Mouse (Mus musculus): ENCODE measurements around the gene Dsn1. TPM values are rescaled to one million over a fixed set of nuclear protein-coding genes. Genes with fewer than 3 reads are reported as not detected.

Dsn1 gene
- polyA plus RNA-seq, 1 experiment from 2014 or later: 37.9 TPM

DNA sequence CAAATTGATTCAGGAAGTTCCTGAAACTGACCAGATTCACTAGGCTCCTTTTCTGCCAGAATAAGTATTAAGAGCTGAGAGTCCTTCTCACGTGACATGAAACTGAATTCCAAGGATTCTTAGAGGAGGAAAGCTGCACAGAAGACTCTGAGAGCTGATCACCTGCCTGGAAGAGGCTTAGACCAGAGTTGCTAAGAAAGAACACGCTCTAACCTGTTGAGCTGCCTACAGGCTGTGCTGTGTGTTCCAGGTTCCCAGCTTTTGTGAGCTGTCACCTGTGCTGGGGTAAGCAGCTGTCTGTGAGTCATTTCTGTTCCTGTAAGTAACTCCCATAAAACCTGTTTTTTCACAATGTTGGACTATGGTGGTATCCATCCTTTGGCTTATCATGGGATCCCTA is 39.0 kb upstream of the Dsn1 start:
- ATAC-seq (ENCODE audit: low FRiP score, low TSS enrichment): no peak
- peaks cover 56% of the 10 kb centered on the region for H3K36me3 ChIP-seq (ENCODE audit: insufficient read depth, low read length)

GRCm38 (mm10) chr2:157043987-157044386 is 37.0 kb upstream of the Dsn1 start:
- no peak overlapping the region for H3K9ac ChIP-seq (replicated peaks; ENCODE audit: low read length)

More for the DNA sequence above, 39.0 kb upstream of the Dsn1 start:
- H3K9ac ChIP-seq (replicated peaks; ENCODE audit: low read length): no peak overlapping the region
- no peaks in the 10 kb centered on the region for H3K4me1 ChIP-seq (ENCODE audit: insufficient read depth, low read length)
- H3K4me3 ChIP-seq (ENCODE audit: low read length): no peak overlapping the region
- no peak overlapping the region for H3K27ac ChIP-seq (ENCODE audit: low read length)
- no peaks in the 10 kb centered on the region for H3K27me3 ChIP-seq (ENCODE audit: insufficient read depth, low read length)
- H3K9me3 ChIP-seq (ENCODE audit: low read length): no peaks in the 10 kb centered on the region; the same call in 1 of the 2 replicates
- WGBS: 95% methylated on average over 2 of the region's 2 CpGs
- H3K4me2 ChIP-seq (replicated peaks; ENCODE audit: low read depth, low read length): no peak overlapping the region

DNA sequence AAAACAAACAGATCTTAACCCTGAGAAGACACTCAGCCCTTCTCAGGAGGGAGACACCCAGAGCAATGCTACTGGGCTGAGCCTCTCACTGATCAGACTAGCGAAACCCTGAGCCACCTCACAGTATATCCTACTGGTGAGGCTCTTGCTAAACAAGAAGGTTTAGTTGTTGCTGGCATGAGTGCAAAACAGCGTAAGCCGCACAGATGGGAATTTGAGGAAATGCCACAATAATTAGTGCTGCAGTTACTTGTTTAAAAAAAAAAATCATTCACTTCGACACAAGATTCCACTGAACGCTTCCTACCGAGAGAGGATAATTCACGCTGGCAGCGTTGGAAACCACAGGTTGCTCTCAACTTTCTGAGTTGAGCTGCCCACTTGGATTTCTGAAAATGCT is 36.6 kb upstream of the Dsn1 start:
- Histone ChIP-seq H3K27ac (ENCODE audit: low read length) (no peak overlapping the region), H3K4me1 (ENCODE audit: insufficient read depth, low read length) (no peaks in the 10 kb centered on the region), H3K36me3 (ENCODE audit: insufficient read depth, low read length) (peaks cover 69% of the 10 kb centered on the region), H3K27me3 (ENCODE audit: insufficient read depth, low read length) (no peaks in the 10 kb centered on the region), H3K9me3 (ENCODE audit: low read length) (no peaks in the 10 kb centered on the region; the same call in 1 of the 2 replicates), H3K4me2 (replicated peaks; ENCODE audit: low read depth, low read length) (no peak overlapping the region), H3K4me3 (ENCODE audit: low read length) (no peak overlapping the region), H3K9ac (replicated peaks; ENCODE audit: low read length) (no peak overlapping the region)
- 85% methylated on average over 8 of the region's 8 CpGs for WGBS
- ATAC-seq (ENCODE audit: low FRiP score, low TSS enrichment): no peak

More at GRCm38 (mm10) chr2:157043987-157044386, 37.0 kb upstream of the Dsn1 start:
- ATAC-seq (ENCODE audit: low FRiP score, low TSS enrichment): no peak
- Histone ChIP-seq H3K4me3 (ENCODE audit: low read length) (no peak overlapping the region), H3K27me3 (ENCODE audit: insufficient read depth, low read length) (no peaks in the 10 kb centered on the region), H3K36me3 (ENCODE audit: insufficient read depth, low read length) (peaks cover 69% of the 10 kb centered on the region), H3K4me2 (replicated peaks; ENCODE audit: low read depth, low read length) (no peak overlapping the region), H3K27ac (ENCODE audit: low read length) (no peak overlapping the region), H3K9me3 (ENCODE audit: low read length) (no peaks in the 10 kb centered on the region; the same call in 1 of the 2 replicates), H3K4me1 (ENCODE audit: insufficient read depth, low read length) (no peaks in the 10 kb centered on the region)

- no peak overlapping the region for H3K4me3 ChIP-seq (ENCODE audit: low read length)
- no peaks in the 10 kb centered on the region for H3K4me1 ChIP-seq (ENCODE audit: insufficient read depth, low read length)
- WGBS: 86% methylated on average over 7 of the region's 7 CpGs
- no peak overlapping the region for H3K27ac ChIP-seq (ENCODE audit: low read length)
- H3K27me3 ChIP-seq (ENCODE audit: insufficient read depth, low read length): no peaks in the 10 kb centered on the region
- no peaks in the 10 kb centered on the region; the same call in 1 of the 2 replicates for H3K9me3 ChIP-seq (ENCODE audit: low read length)
- H3K4me2 ChIP-seq (replicated peaks; ENCODE audit: low read depth, low read length): no peak overlapping the region
- no peak for ATAC-seq (ENCODE audit: low FRiP score, low TSS enrichment)
- peaks cover 77% of the 10 kb centered on the region for H3K36me3 ChIP-seq (ENCODE audit: insufficient read depth, low read length)
- no peak overlapping the region for H3K9ac ChIP-seq (replicated peaks; ENCODE audit: low read length)
Measured at GRCm38 (mm10) chr2:157041421-157041820, 34.5 kb upstream of the Dsn1 start.

DNA sequence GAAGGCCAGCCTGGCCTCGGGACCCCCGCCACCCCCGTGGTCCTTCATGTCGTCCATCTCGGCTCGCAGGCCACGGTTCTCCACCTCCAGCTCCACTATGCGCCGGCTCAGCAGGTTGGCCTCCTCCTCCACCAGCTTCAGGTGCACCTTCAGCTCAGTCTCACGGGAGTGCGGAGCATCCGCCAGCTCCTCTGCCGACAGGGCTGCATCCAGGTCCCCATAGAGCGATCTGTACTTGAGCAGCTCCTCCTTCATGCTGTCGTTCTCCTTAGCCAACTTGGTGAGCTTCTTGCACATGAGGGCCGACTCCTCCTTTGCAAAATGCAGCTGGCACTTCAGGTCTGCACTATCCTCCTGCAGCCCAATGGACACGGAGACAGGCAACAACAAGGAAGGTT is 33.7 kb upstream of the Dsn1 start:
- H3K9ac ChIP-seq (replicated peaks; ENCODE audit: low read length): no peak overlapping the region
- no peak for ATAC-seq (ENCODE audit: low FRiP score, low TSS enrichment)

GRCm38 (mm10) chr2:157039900-157040648 is 33.1 kb upstream of the Dsn1 start:
- no peaks in the 10 kb centered on the region for H3K4me1 ChIP-seq (ENCODE audit: insufficient read depth, low read length)
- no peaks in the 10 kb centered on the region for H3K27me3 ChIP-seq (ENCODE audit: insufficient read depth, low read length)
- 84% methylated on average over 49 of the region's 50 CpGs for WGBS
- H3K4me3 ChIP-seq (ENCODE audit: low read length): no peak overlapping the region
- H3K36me3 ChIP-seq (ENCODE audit: insufficient read depth, low read length): peaks cover 68% of the 10 kb centered on the region
- ATAC-seq (ENCODE audit: low FRiP score, low TSS enrichment): 0 out of 2 replicates have a peak, but pooled peaks have one; percentile 49
- no peak overlapping the region for H3K4me2 ChIP-seq (replicated peaks; ENCODE audit: low read depth, low read length)
- H3K9ac ChIP-seq (replicated peaks; ENCODE audit: low read length): no peak overlapping the region
- H3K27ac ChIP-seq (ENCODE audit: low read length): no peak overlapping the region
- H3K9me3 ChIP-seq (ENCODE audit: low read length): no peaks in the 10 kb centered on the region

More for the DNA sequence above, 33.7 kb upstream of the Dsn1 start:
- H3K4me2 ChIP-seq (replicated peaks; ENCODE audit: low read depth, low read length): no peak overlapping the region
- peaks cover 71% of the 10 kb centered on the region for H3K36me3 ChIP-seq (ENCODE audit: insufficient read depth, low read length)
- WGBS: 79% methylated on average over 17 of the region's 17 CpGs
- H3K9me3 ChIP-seq (ENCODE audit: low read length): no peaks in the 10 kb centered on the region; the same call in 1 of the 2 replicates
- H3K4me1 ChIP-seq (ENCODE audit: insufficient read depth, low read length): no peaks in the 10 kb centered on the region
- no peak overlapping the region for H3K27ac ChIP-seq (ENCODE audit: low read length)
- H3K27me3 ChIP-seq (ENCODE audit: insufficient read depth, low read length): no peaks in the 10 kb centered on the region
- no peak overlapping the region for H3K4me3 ChIP-seq (ENCODE audit: low read length)

- 82% methylated on average over 9 of the region's 9 CpGs for WGBS
- Histone ChIP-seq H3K27me3 (ENCODE audit: insufficient read depth, low read length) (no peaks in the 10 kb centered on the region), H3K27ac (ENCODE audit: low read length) (no peak overlapping the region), H3K4me2 (replicated peaks; ENCODE audit: low read depth, low read length) (no peak overlapping the region), H3K4me3 (ENCODE audit: low read length) (no peak overlapping the region), H3K9me3 (ENCODE audit: low read length) (no peaks in the 10 kb centered on the region), H3K36me3 (ENCODE audit: insufficient read depth, low read length) (peaks cover 74% of the 10 kb centered on the region), H3K9ac (replicated peaks; ENCODE audit: low read length) (no peak overlapping the region), H3K4me1 (ENCODE audit: insufficient read depth, low read length) (no peaks in the 10 kb centered on the region)
- ATAC-seq (ENCODE audit: low FRiP score, low TSS enrichment): no peak
Measured at GRCm38 (mm10) chr2:157037303-157037702, 30.3 kb upstream of the Dsn1 start.

DNA sequence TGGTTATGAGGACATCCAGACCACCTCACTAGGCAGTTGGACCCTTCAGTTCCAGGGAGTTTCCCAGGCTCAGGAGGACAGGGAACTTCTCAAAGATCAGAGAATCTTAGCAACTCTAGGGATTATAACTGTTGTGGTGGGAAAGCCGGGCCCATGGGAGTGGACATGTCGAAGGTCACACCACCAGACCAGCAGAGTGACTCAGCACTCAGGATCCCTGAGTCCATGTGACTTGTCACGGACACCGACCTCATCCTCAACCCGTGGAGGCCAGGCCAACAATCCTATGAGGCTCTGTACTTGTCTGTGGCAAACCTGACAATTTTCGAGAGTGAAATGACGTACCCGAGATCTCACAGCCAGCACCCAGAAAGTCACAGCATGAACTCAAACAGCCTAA is 29.4 kb upstream of the Dsn1 start:
- no peaks in the 10 kb centered on the region for H3K9me3 ChIP-seq (ENCODE audit: low read length)
- WGBS: 88% methylated on average over 8 of the region's 8 CpGs
- no peak overlapping the region for H3K27ac ChIP-seq (ENCODE audit: low read length)
- no peak overlapping the region for H3K4me3 ChIP-seq (ENCODE audit: low read length)
- no peaks in the 10 kb centered on the region for H3K4me1 ChIP-seq (ENCODE audit: insufficient read depth, low read length)
- H3K4me2 ChIP-seq (replicated peaks; ENCODE audit: low read depth, low read length): no peak overlapping the region
- H3K36me3 ChIP-seq (ENCODE audit: insufficient read depth, low read length): peaks cover 73% of the 10 kb centered on the region
- no peak overlapping the region for H3K9ac ChIP-seq (replicated peaks; ENCODE audit: low read length)
- ATAC-seq (ENCODE audit: low FRiP score, low TSS enrichment): no peak
- H3K27me3 ChIP-seq (ENCODE audit: insufficient read depth, low read length): no peaks in the 10 kb centered on the region

- Histone ChIP-seq H3K4me1 (ENCODE audit: insufficient read depth, low read length) (no peaks in the 10 kb centered on the region), H3K27ac (ENCODE audit: low read length) (no peak overlapping the region), H3K9me3 (ENCODE audit: low read length) (no peaks in the 10 kb centered on the region), H3K4me2 (replicated peaks; ENCODE audit: low read depth, low read length) (no peak overlapping the region), H3K36me3 (ENCODE audit: insufficient read depth, low read length) (peaks cover 71% of the 10 kb centered on the region), H3K4me3 (ENCODE audit: low read length) (no peak overlapping the region), H3K27me3 (ENCODE audit: insufficient read depth, low read length) (no peaks in the 10 kb centered on the region), H3K9ac (replicated peaks; ENCODE audit: low read length) (no peak overlapping the region)
- WGBS: 95% methylated on average over 7 of the region's 7 CpGs
- ATAC-seq (ENCODE audit: low FRiP score, low TSS enrichment): no peak
Measured at GRCm38 (mm10) chr2:157035371-157035770, 28.4 kb upstream of the Dsn1 start.

GRCm38 (mm10) chr2:157030804-157031203 is 23.9 kb upstream of the Dsn1 start:
- Histone ChIP-seq H3K4me3 (ENCODE audit: low read length) (no peak overlapping the region), H3K27ac (ENCODE audit: low read length) (no peak overlapping the region), H3K4me1 (ENCODE audit: insufficient read depth, low read length) (no peaks in the 10 kb centered on the region), H3K9me3 (ENCODE audit: low read length) (peaks cover 6% of the 10 kb centered on the region; the same call in 1 of the 2 replicates), H3K27me3 (ENCODE audit: insufficient read depth, low read length) (no peaks in the 10 kb centered on the region), H3K4me2 (replicated peaks; ENCODE audit: low read depth, low read length) (no peak overlapping the region), H3K36me3 (ENCODE audit: insufficient read depth, low read length) (peaks cover 80% of the 10 kb centered on the region), H3K9ac (replicated peaks; ENCODE audit: low read length) (no peak overlapping the region)
- WGBS: 46% methylated on average over 9 of the region's 9 CpGs
- peak; percentile 63; the same call in 1 of the 2 replicates for ATAC-seq (ENCODE audit: low FRiP score, low TSS enrichment)

Measured in kidney, embryonic 16.5 days (tissue).